Mouse (Mus musculus) heart, postnatal 0 days (tissue): ENCODE data around the gene Pidd1.

Experiments
- CTCF ChIP-seq: IDR thresholded peaks from 2 replicates; pipeline ENCODE4 v1.5.1; 2016; ENCODE audit warnings: antibody characterized with exemption, control low read depth, low read depth
- EP300 ChIP-seq: IDR thresholded peaks from 2 replicates; pipeline ENCODE4 v1.6.1; 2016; ENCODE audit warnings: antibody characterized with exemption, low read depth

DNA sequence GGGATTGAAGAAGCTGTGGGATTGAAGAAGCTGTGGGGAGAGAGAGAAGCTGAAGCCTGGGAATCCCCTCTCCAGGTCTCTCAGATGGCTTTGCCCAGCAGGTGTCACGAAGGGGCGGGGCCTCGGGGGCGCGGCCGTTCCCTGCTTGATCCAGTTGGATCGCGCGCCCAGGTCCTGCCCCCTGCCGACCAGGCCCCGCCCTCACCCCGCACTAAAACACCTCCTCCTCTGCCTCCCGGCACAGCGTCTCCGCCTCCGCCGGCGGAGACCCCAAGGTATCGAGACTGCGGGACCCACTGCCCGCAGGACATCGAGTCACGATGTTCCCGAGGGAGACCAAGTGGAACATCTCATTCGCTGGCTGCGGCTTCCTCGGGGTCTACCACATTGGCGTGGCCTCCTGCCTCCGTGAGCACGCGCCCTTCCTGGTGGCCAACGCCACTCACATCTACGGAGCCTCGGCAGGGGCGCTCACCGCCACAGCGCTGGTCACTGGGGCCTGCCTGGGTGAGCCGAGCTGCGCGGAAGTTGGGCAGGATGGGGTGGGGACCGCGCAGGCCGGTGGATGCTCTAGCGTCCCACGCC, 11.2 kb upstream of the Pidd1 start, which contains the start of gene Pnpla2:
- no peak for TF ChIP-seq EP300
- peak; percentile 22; the same call in 1 of the 2 replicates for TF ChIP-seq CTCF
